13 mouse cellular contexts compared by ENCODE assay signal in genomic region chr2:103594592-103595011, GRCm38 (mm10). TPM values are rescaled to one million over a fixed set of nuclear protein-coding genes. Genes with fewer than 3 reads are reported as not detected.
DNase-seq lines count a peak whose midpoint lies in the region; ATAC-seq lines count a peak whose summit lies in the region.
"Had no signal": no experiment of that assay in that cellular context is flagged by ENCODE, and none has a peak within 500 bp of the region (broad histone marks: within the 10 kb centered on the region; RNA-seq: fewer than 3 reads in every experiment).

No protein-coding gene starts in this region.

- H3K9me3 ChIP-seq in midbrain, embryonic 10.5 days (replicated peaks): no peaks in the 10 kb centered on the region
- no peaks in the 10 kb centered on the region for H3K9me3 ChIP-seq in midbrain, embryonic 15.5 days
- no peaks in the 10 kb centered on the region for H3K9me3 ChIP-seq in limb, embryonic 10.5 days (replicated peaks)
- H3K9me3 ChIP-seq: embryonic facial prominence, embryonic 15.5 days had no signal

- H3K36me3 ChIP-seq in midbrain, embryonic 10.5 days: no peaks in the 10 kb centered on the region
- H3K36me3 ChIP-seq in midbrain, embryonic 15.5 days (replicated peaks): no peaks in the 10 kb centered on the region
- no peaks in the 10 kb centered on the region for H3K36me3 ChIP-seq in limb, embryonic 10.5 days
- H3K36me3 ChIP-seq: embryonic facial prominence, embryonic 15.5 days had no signal

- no peak overlapping the region for H3K4me3 ChIP-seq in midbrain, embryonic 10.5 days
- H3K4me3 ChIP-seq in midbrain, embryonic 15.5 days: no peak overlapping the region
- H3K4me3 ChIP-seq in limb, embryonic 10.5 days: no peak overlapping the region
- H3K4me3 ChIP-seq: embryonic facial prominence, embryonic 15.5 days had no signal

- no peak for ATAC-seq in midbrain, embryonic 15.5 days (replicated peaks)
- ATAC-seq: lung, postnatal 0 days had no signal

- peak overlapping the region; percentile 49; the same call in 1 of the 2 replicates for H3K27ac ChIP-seq in midbrain, embryonic 10.5 days (replicated peaks)
- H3K27ac ChIP-seq in midbrain, embryonic 15.5 days: no peak overlapping the region
- H3K27ac ChIP-seq in limb, embryonic 10.5 days: peak overlapping the region; percentile 61

- H3K4me2 ChIP-seq in midbrain, embryonic 15.5 days: no peak overlapping the region
- H3K4me2 ChIP-seq: embryonic facial prominence, embryonic 15.5 days; midbrain, embryonic 11.5 days had no signal

- peak; percentile 34 to 73 for DNase-seq in adrenal gland, adult (ENCODE audit: inconsistent age in 2 of 2, low spot score in 1 of 2)
- no peak for DNase-seq in adrenal gland, postnatal 36 days
- no peak for DNase-seq in midbrain, embryonic 10.5 days (ENCODE audit: low spot score)
- DNase-seq in limb, embryonic 10.5 days (ENCODE audit: low spot score): no peak
- no peak for DNase-seq in testis, postnatal 10 days (ENCODE audit: low spot score)
- no peak for DNase-seq in layer of hippocampus, adult 8-10 months (ENCODE audit: low spot score in 2 of 2)
- DNase-seq in cerebellum, postnatal 4 days (ENCODE audit: low spot score in 2 of 2): no peak
- DNase-seq: cerebellum, adult 8-10 months; spleen, adult 18-20 months had no signal

- H3K4me1 ChIP-seq in midbrain, embryonic 10.5 days: peaks cover 48% of the 10 kb centered on the region
- H3K4me1 ChIP-seq in midbrain, embryonic 15.5 days: peaks cover 22% of the 10 kb centered on the region
- H3K4me1 ChIP-seq in limb, embryonic 10.5 days: peaks cover 86% of the 10 kb centered on the region

- no peak overlapping the region for H3K9ac ChIP-seq in midbrain, embryonic 15.5 days
- H3K9ac ChIP-seq: embryonic facial prominence, embryonic 15.5 days had no signal

- WGBS in midbrain, embryonic 10.5 days: 38% methylated on average over 6 of the region's 6 CpGs
- 42% methylated on average over 6 of the region's 6 CpGs for WGBS in midbrain, embryonic 15.5 days
- 80% methylated on average over 6 of the region's 6 CpGs for WGBS in limb, embryonic 10.5 days

- no peaks in the 10 kb centered on the region for H3K27me3 ChIP-seq in midbrain, embryonic 10.5 days (ENCODE audit: low read depth, poor library complexity, severe bottlenecking)
- no peaks in the 10 kb centered on the region for H3K27me3 ChIP-seq in midbrain, embryonic 15.5 days (replicated peaks)
- H3K27me3 ChIP-seq in limb, embryonic 10.5 days (ENCODE audit: low read depth, poor library complexity, severe bottlenecking): no peaks in the 10 kb centered on the region
- H3K27me3 ChIP-seq: embryonic facial prominence, embryonic 15.5 days had no signal

RNA-seq across cellular contexts. Expression of gene Abtb2, which starts 28.5 kb away (rescaled TPM):
- total RNA-seq in adrenal gland, postnatal 36 days (2021): 10 to 100 TPM; 33.4 to 51.6 TPM
- 11.5 and 14.9 TPM in 2 replicates for polyA plus RNA-seq in midbrain, embryonic 10.5 days (2016; fragmentation: Nextera tagmentation; extraction: Ambion mirVana)
- polyA plus RNA-seq in midbrain, embryonic 15.5 days (2015; fragmentation: Nextera tagmentation; extraction: Ambion mirVana): 9.6 and 10.3 TPM in 2 replicates
- polyA plus RNA-seq in limb, embryonic 10.5 days (2016; fragmentation: Nextera tagmentation; extraction: Ambion mirVana): 14.2 and 17.6 TPM in 2 replicates
- total RNA-seq in layer of hippocampus, adult 8-10 months (2022): 10 to 100 TPM in 2 of 4 experiments, 1 to 10 TPM in 2; 8.8 to 10.6 (median 10.1) TPM

Comparison
In these comparisons a context has a peak if more than half of its experiments do, and no peak if none do; other contexts are left out.
1. DNase-seq: peak in adrenal gland, adult (2 of 2); none in adrenal gland, postnatal 36 days (0 of 2), midbrain, embryonic 10.5 days (single experiment), limb, embryonic 10.5 days (single experiment), testis, postnatal 10 days (single experiment), layer of hippocampus, adult 8-10 months (0 of 2) and cerebellum, postnatal 4 days (0 of 2).